Mouse (Mus musculus): ENCODE measurements around the gene Pcsk4. TPM values are rescaled to one million over a fixed set of nuclear protein-coding genes. Genes with fewer than 3 reads are reported as not detected.

Gene Pcsk4
- 3.2 TPM for polyA plus RNA-seq (2012; fragmentation: generic; extraction: Trizol)
- long read RNA-seq, experiment 1, partial matches to known transcripts = 1 of 3 reads
- long read RNA-seq, experiment 1, other reads (novel, unspliced or antisense) = 2 of 3 reads
- long read RNA-seq, experiment 2, partial matches to known transcripts = 0 of 8 reads
- long read RNA-seq, experiment 2, other reads (novel, unspliced or antisense) = 7 of 8 reads

DNA sequence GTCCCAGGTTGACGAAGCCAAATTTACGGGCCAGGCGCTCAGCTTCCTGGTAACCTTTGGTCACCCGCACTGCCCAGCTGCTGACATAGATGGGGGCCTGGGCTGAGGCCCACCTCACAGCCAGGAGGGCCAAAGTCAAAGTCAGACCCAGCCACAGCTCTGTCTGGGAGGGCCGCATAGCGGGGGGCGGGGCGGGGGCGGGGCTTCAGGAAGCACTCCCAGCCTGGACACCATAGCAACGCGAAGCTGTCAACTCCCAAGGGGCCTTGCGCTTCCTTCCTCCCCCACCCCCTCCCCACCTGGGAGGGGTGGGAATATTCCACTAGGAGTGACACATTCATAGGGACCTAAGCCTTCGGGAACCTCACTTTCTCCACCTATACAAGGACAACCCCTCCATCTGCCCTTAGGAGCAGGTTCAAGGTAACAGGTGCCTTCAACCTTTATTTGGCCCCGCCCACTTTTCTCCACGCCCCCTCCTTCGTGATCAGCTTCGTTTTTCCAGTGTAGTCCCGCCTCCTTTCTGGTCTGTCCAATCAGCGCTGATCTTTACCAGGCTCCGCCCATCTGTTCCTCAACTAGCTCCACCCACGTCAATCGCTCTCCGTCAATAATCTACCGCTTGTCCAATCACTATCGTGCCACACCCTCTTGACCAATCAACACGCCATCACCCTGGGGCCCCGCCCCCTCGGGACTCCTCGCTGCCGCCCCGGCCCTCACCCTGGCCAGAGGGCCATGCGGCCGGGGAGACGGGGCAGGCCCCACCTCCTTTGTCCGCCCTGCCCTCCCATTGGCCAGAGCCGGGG lies at the start of gene Pcsk4, which contains the start of gene Reep6:
Gene Pcsk4, minus strand, starts transcription at position 226 of the 809 bp plus-strand sequence.
Gene Reep6, plus strand, starts transcription at position 681 of the 809 bp plus-strand sequence.
- TF ChIP-seq CTCF (IDR thresholded peaks at IDR 0.05; ENCODE audit: control insufficient read depth, insufficient read depth, insufficient read length) (no peak), MYOG (IDR thresholded peaks at IDR 0.05; ENCODE audit: control insufficient read depth, extremely low read depth, insufficient read length) (no peak), CEBPB (IDR thresholded peaks at IDR 0.05; ENCODE audit: low read depth) (no peak), MAX (IDR thresholded peaks at IDR 0.05) (no peak), USF1 (IDR thresholded peaks at IDR 0.05; ENCODE audit: low read depth) (no peak), FOSL1 (IDR thresholded peaks at IDR 0.05; ENCODE audit: insufficient read depth, low read length, poor library complexity, severe bottlenecking) (no peak)
- peak within 1 kb of the TSS; percentile 7 for H3K4me3 ChIP-seq (ENCODE audit: insufficient read depth, poor library complexity, severe bottlenecking)
- H3K79me2 ChIP-seq (ENCODE audit: control insufficient read depth, insufficient read depth) = no peaks in the 10 kb centered on the region
- no peaks in the 10 kb centered on the region for H3K36me3 ChIP-seq (ENCODE audit: control insufficient read depth, insufficient read depth)
- no peaks in the 10 kb centered on the region for H3K79me3 ChIP-seq (ENCODE audit: low read depth)
- no peaks in the 10 kb centered on the region for H3K27me3 ChIP-seq (ENCODE audit: control insufficient read depth, insufficient read depth, insufficient read length)
- peak within 1 kb of the TSS; percentile 71 for H3ac ChIP-seq (ENCODE audit: control insufficient read depth, insufficient read length, low read depth)

DNA sequence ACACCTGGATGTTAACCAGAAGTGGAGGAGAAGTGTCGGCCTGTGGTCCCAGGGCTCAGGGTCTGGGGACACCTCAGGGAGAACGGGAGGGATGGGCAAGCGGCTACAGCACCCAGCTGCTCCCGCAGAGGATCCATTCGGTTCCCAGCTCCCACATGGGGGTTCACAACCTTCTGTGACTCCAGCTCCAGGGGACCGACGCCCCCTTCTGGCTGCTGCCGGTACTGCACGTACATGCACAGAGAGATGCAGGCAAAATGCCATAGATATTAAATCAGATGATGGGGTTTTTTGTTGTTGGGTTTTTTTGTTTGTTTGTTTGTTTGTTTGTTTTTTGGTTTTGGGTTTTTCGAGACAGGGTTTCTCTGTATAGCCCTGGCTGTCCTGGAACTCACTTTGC lies 48.4 kb upstream of the Pcsk4 start:
- peaks cover 4% of the 10 kb centered on the region for H3K79me3 ChIP-seq (ENCODE audit: low read depth)
- H3K36me3 ChIP-seq (ENCODE audit: control insufficient read depth, insufficient read depth) = peaks cover 32% of the 10 kb centered on the region
- H3ac ChIP-seq (ENCODE audit: control insufficient read depth, insufficient read length, low read depth) = no peak overlapping the region
- H3K27me3 ChIP-seq (ENCODE audit: control insufficient read depth, insufficient read depth, insufficient read length) = no peaks in the 10 kb centered on the region
- no peak overlapping the region for H3K4me3 ChIP-seq (ENCODE audit: insufficient read depth, poor library complexity, severe bottlenecking)
- TF ChIP-seq CEBPB (IDR thresholded peaks at IDR 0.05; ENCODE audit: low read depth) (no peak), MAX (IDR thresholded peaks at IDR 0.05) (no peak), MYOD1 (IDR thresholded peaks at IDR 0.05; ENCODE audit: control insufficient read depth, insufficient read length, low read depth) (no peak), CTCF (IDR thresholded peaks at IDR 0.05; ENCODE audit: control insufficient read depth, insufficient read depth, insufficient read length) (no peak), MYOG (IDR thresholded peaks at IDR 0.05; ENCODE audit: control insufficient read depth, extremely low read depth, insufficient read length) (no peak), FOSL1 (IDR thresholded peaks at IDR 0.05; ENCODE audit: insufficient read depth, low read length, poor library complexity, severe bottlenecking) (no peak), USF1 (IDR thresholded peaks at IDR 0.05; ENCODE audit: low read depth) (no peak)
- H3K79me2 ChIP-seq (ENCODE audit: control insufficient read depth, insufficient read depth) = peaks cover 19% of the 10 kb centered on the region

DNA sequence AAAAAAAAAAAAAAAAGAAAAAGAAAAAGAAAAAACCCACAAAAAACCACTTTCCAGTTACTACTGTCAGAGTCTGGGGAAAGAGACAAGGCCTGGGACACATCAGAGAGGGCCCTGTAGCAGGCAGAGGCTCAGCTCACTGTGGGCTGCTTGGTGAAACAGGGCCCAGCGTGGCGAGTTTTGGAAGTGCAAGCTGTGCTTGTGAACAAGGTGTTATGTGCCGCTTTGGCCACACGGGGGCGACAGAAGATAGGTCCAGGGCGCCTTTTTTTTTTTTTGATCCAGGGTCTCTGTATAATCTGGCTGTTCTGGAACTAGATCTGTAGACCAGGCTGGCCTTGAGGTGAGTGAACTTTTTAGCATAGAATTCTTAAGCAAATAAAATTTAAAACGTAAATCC lies 46.9 kb upstream of the Pcsk4 start:
- Histone ChIP-seq H3ac (ENCODE audit: control insufficient read depth, insufficient read length, low read depth) (no peak overlapping the region), H3K79me2 (ENCODE audit: control insufficient read depth, insufficient read depth) (peaks cover 4% of the 10 kb centered on the region), H3K36me3 (ENCODE audit: control insufficient read depth, insufficient read depth) (peaks cover 19% of the 10 kb centered on the region), H3K79me3 (ENCODE audit: low read depth) (no peaks in the 10 kb centered on the region), H3K4me3 (ENCODE audit: insufficient read depth, poor library complexity, severe bottlenecking) (no peak overlapping the region), H3K27me3 (ENCODE audit: control insufficient read depth, insufficient read depth, insufficient read length) (no peaks in the 10 kb centered on the region)
- TF ChIP-seq CTCF (IDR thresholded peaks at IDR 0.05; ENCODE audit: control insufficient read depth, insufficient read depth, insufficient read length) (peak; percentile 84), MAX (IDR thresholded peaks at IDR 0.05) (no peak)

DNA sequence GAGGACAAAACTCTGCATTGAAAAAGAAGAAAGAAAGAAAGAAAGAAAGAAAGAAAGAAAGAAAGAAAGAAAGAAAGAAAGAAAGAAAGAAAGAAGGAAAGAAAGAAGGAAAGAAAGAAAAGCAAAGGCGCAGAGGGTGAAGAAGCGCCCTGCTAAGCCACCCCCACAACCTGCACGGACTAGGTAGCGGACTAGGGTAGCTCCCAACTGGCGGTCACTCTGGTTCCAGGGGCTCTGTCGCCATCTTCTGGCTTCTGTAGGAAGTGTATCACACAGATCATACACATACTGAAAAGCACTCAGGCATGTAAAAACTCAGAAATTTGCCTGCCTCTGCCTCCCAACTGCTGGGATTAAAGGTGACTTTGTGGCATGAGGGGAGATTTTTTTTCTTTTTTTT lies 44.8 kb upstream of the Pcsk4 start:
- Histone ChIP-seq H3K36me3 (ENCODE audit: control insufficient read depth, insufficient read depth) (no peaks in the 10 kb centered on the region), H3K4me3 (ENCODE audit: insufficient read depth, poor library complexity, severe bottlenecking) (no peak overlapping the region), H3ac (ENCODE audit: control insufficient read depth, insufficient read length, low read depth) (no peak overlapping the region), H3K79me2 (ENCODE audit: control insufficient read depth, insufficient read depth) (no peaks in the 10 kb centered on the region), H3K27me3 (ENCODE audit: control insufficient read depth, insufficient read depth, insufficient read length) (no peaks in the 10 kb centered on the region), H3K79me3 (ENCODE audit: low read depth) (no peaks in the 10 kb centered on the region)
- no peak for TF ChIP-seq MAX (IDR thresholded peaks at IDR 0.05)
- TF ChIP-seq CTCF (IDR thresholded peaks at IDR 0.05; ENCODE audit: control insufficient read depth, insufficient read depth, insufficient read length) = peak; percentile 40

DNA sequence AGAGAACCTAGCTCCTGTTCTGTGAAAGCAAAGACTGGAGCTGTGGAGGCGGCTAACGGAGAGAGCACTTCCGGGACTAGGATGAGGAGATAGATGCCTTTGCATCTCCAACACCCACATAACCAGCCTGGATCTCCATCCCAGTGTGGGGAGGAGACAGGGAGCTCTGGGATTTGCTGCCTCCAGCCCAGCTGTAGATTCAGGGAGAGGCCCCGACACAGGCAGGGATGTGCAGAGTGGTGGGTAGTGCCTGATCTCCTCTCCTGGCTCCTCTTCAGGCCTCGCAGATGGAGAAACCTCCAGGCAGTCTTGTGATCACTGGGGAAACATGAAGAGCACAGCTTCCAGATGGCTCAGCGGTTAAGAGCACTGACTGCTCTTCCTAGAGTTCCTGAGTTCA lies 43.4 kb upstream of the Pcsk4 start:
- no peak for TF ChIP-seq CTCF (IDR thresholded peaks at IDR 0.05; ENCODE audit: control insufficient read depth, insufficient read depth, insufficient read length)
- no peak for TF ChIP-seq CEBPB (IDR thresholded peaks at IDR 0.05; ENCODE audit: low read depth)
- TF ChIP-seq MYOG (IDR thresholded peaks at IDR 0.05; ENCODE audit: control insufficient read depth, extremely low read depth, insufficient read length) = no peak
- no peak for TF ChIP-seq USF1 (IDR thresholded peaks at IDR 0.05; ENCODE audit: low read depth)
- TF ChIP-seq MYOD1 (IDR thresholded peaks at IDR 0.05; ENCODE audit: control insufficient read depth, insufficient read length, low read depth) = no peak
- TF ChIP-seq MAX (IDR thresholded peaks at IDR 0.05) = no peak
- TF ChIP-seq FOSL1 (IDR thresholded peaks at IDR 0.05; ENCODE audit: insufficient read depth, low read length, poor library complexity, severe bottlenecking) = no peak
- no peak overlapping the region for H3ac ChIP-seq (ENCODE audit: control insufficient read depth, insufficient read length, low read depth)
- no peaks in the 10 kb centered on the region for H3K27me3 ChIP-seq (ENCODE audit: control insufficient read depth, insufficient read depth, insufficient read length)
- no peaks in the 10 kb centered on the region for H3K36me3 ChIP-seq (ENCODE audit: control insufficient read depth, insufficient read depth)
- no peaks in the 10 kb centered on the region for H3K79me3 ChIP-seq (ENCODE audit: low read depth)
- H3K4me3 ChIP-seq (ENCODE audit: insufficient read depth, poor library complexity, severe bottlenecking) = no peak overlapping the region
- no peaks in the 10 kb centered on the region for H3K79me2 ChIP-seq (ENCODE audit: control insufficient read depth, insufficient read depth)

DNA sequence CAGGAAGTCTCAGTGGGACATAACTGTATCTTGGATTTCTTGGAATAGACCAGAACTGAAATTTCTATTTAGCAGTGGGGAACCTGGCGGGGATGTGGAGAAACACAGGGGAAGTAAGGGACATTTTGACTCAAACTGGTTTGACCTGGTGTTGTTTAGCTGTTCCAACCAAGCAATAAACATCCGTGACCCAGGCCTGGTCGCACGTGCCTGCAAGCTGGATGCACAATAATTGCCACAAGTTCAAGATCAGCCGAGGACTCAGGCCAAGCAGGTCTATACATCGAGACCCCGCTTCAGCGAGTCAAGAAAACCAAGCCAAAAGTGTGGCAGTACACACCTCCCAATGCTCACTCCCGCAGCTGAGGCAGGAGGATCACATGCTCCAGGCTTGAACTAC lies 42.7 kb upstream of the Pcsk4 start:
- Histone ChIP-seq H3K36me3 (ENCODE audit: control insufficient read depth, insufficient read depth) (no peaks in the 10 kb centered on the region), H3K79me2 (ENCODE audit: control insufficient read depth, insufficient read depth) (no peaks in the 10 kb centered on the region), H3K79me3 (ENCODE audit: low read depth) (no peaks in the 10 kb centered on the region), H3K4me3 (ENCODE audit: insufficient read depth, poor library complexity, severe bottlenecking) (no peak overlapping the region), H3ac (ENCODE audit: control insufficient read depth, insufficient read length, low read depth) (no peak overlapping the region), H3K27me3 (ENCODE audit: control insufficient read depth, insufficient read depth, insufficient read length) (no peaks in the 10 kb centered on the region)
- TF ChIP-seq MAX (IDR thresholded peaks at IDR 0.05) = no peak
- no peak for TF ChIP-seq USF1 (IDR thresholded peaks at IDR 0.05; ENCODE audit: low read depth)
